Mouse (Mus musculus) hindbrain, embryonic 10.5 days (tissue): ENCODE measurements at regions not wholly inside any gene's neighbourhood (a gene's known extent, or its start where the extent isn't known, plus 50 kb on each side); places are given as distances from the start of the nearest gene placed in this dataset.

Experiments
- DNase-seq: peaks from one replicate; pipeline ENCODE4 v3.0.0-alpha.2; 2017; ENCODE audit warnings: low spot score
- H3K27ac ChIP-seq: fragments of 300-500 bp; sonication (generic); 2 replicates; pipeline ENCODE4 v1.5.1; 2016; ENCODE audit warnings: mild to moderate bottlenecking, moderate library complexity
- H3K27me3 ChIP-seq: fragments of 300-500 bp; sonication (generic); 2 replicates; pipeline ENCODE4 v1.6.1; 2016; ENCODE audit warnings: mild to moderate bottlenecking; ENCODE audit not compliant: poor library complexity, insufficient read depth, severe bottlenecking
- H3K36me3 ChIP-seq: fragments of 300-500 bp; sonication (generic); 2 replicates; pipeline ENCODE4 v1.6.1; 2016; ENCODE audit warnings: mild to moderate bottlenecking, moderate library complexity
- H3K4me1 ChIP-seq: fragments of 300-500 bp; sonication (generic); replicated peaks from 2 replicates; pipeline ENCODE4 v1.6.1; 2016; ENCODE audit warnings: mild to moderate bottlenecking
- H3K4me3 ChIP-seq: fragments of 300-500 bp; sonication (generic); 2 replicates; pipeline ENCODE4 v1.5.1; 2016; ENCODE audit warnings: mild to moderate bottlenecking, moderate library complexity
- H3K9me3 ChIP-seq: fragments of 300-500 bp; sonication (generic); 2 replicates; pipeline ENCODE4 v1.6.1; 2016; ENCODE audit warnings: mild to moderate bottlenecking, moderate library complexity
- WGBS: fragments of 180-500 bp; shearing (Covaris S2); methylation state at CpG from one replicate; pipeline ENCODE4 v1.1.7; 2016; 5-methylcytosine and 5-hydroxymethylcytosine counted together

DNA sequence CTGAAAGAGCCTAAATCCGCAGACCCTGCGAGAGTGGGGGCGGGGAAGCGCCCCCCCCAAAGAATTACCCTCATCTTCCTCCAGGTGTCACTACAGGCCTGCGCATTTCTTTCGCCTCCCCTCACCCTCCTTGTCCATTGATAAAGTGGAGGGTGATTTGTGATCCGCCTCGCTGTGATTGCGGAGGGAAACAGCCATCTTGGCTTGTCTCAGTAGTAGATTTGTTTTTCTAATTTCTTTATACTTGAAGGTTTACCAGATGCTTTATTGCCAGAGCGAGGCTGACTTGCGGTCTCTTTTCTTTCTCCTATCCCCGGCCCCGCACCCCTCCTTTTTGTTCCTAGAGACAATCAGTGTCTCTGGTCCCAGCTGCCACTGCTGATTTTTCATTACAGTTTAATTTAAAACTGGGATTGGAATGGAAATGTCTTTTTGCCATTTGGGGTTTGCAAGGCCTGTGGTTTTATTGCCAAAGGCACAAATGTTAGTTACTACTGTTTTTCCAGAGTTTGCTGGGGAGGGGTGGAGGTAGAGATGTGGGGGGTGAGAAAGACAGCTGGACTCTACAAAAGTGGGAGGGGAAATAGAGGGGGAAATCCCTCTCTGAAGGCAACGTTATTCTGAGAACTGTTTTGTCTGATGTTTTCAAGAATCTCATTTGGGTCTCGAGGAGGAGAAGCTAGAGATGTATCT lies 161.7 kb downstream of the Icos start:
- WGBS: 9% methylated on average over 15 of the region's 15 CpGs

DNA sequence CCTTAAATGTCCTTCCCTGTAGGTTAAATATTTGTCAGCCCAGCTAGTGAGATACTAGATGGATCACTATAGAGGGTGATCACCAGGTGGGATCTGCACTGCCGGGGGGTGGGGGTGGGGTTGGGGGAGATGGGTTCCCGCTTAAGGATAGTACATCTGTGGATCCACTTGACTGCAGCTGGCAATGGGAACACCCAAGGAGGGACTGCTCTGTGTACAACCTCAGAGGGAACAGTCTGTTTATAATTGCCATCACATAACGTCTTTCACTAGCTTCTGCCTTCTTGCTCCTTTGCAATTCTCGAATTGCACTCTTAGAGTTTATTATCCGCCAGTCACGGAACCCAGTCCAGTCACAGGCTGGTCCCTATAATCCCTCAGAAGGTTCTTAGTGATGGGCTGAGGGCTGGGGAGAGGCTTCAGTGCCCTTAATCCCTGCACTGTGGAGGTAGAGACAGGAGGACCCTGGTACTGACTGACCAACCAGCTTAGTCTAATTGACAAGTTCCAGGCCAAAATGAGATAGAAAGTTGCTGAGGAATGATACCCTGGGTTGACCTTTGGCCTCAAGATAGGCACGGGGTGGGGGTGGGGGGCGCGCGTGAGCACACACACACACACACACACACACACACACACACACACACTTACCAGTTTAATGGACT lies 162.4 kb downstream of the Icos start:
- Histone ChIP-seq H3K4me1 (peaks cover 69% of the 10 kb centered on the region), H3K4me3 (no peak overlapping the region), H3K27me3 (no peaks in the 10 kb centered on the region), H3K9me3 (no peaks in the 10 kb centered on the region), H3K36me3 (no peaks in the 10 kb centered on the region), H3K27ac (peak overlapping the region; percentile 84)
- WGBS: 37% methylated on average over 10 of the region's 10 CpGs
- DNase-seq: peak; percentile 20

More for the DNA sequence above, 161.7 kb downstream of the Icos start:
- Histone ChIP-seq H3K4me3 (peak overlapping the region; percentile 41), H3K27me3 (no peaks in the 10 kb centered on the region), H3K27ac (peak overlapping the region; percentile 84), H3K4me1 (peaks cover 64% of the 10 kb centered on the region), H3K36me3 (no peaks in the 10 kb centered on the region), H3K9me3 (no peaks in the 10 kb centered on the region)
- DNase-seq: peak; percentile 74

DNA sequence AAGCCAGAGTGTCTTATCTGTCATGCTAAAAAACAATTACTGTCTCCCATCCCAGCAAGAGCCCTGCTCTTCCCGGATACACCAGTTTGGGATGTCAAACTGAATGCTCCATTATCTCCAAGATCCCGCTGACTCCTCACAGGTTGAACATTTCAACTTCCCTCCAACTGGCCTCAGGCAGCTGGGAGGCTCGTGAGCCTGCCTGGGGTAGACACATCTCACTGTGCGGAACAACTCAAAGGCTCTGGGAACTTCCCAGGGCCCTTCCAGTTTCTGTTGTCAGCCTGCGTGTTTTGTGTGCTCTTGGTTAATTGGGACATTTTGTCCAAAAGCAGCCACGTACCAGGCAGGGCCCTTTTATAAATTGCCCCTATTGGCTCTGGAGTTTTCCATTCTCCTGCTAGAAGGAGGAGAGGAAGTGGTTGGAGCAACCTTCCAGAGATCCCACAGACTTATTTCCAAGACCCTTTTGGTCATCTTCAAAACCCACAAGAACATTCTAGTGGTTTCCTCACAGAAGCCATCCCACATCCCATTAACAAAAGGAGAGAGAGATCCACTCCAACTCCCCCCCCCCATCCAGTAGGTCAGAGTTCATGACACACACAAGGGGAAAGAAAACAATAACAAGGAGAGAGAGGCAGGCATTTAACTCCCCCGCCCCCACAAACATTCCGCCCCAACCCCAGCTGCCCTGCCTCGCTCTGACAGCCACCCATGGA lies 163.3 kb downstream of the Icos start:
- 11% methylated on average over 9 of the region's 9 CpGs for WGBS
- H3K9me3 ChIP-seq: no peaks in the 10 kb centered on the region
- H3K27ac ChIP-seq: peak overlapping the region; percentile 84
- no peaks in the 10 kb centered on the region for H3K27me3 ChIP-seq
- H3K4me1 ChIP-seq: peaks cover 70% of the 10 kb centered on the region
- peak; percentile 50 for DNase-seq
- no peak overlapping the region for H3K4me3 ChIP-seq
- H3K36me3 ChIP-seq: no peaks in the 10 kb centered on the region

DNA sequence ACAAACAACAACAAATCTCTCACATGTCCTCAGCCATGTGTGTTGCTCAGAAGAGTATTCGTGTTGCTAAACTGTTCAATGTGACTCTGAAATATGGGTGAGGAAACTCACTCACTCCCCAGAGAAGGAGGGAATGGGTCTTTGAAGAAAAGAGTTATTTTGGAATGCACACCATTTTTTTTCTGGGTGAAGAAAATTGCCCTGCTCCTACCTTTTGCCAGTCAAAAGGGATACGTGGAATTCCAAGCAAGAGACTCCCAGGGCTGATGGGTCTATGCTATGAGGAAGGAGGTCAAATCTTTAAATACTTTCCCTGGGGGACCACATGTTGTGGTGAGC lies 163.8 kb downstream of the Icos start:
- no peaks in the 10 kb centered on the region for H3K27me3 ChIP-seq
- no peak overlapping the region for H3K4me3 ChIP-seq
- peaks cover 73% of the 10 kb centered on the region for H3K4me1 ChIP-seq
- DNase-seq: no peak
- 19% methylated on average over 2 of the region's 2 CpGs for WGBS
- no peaks in the 10 kb centered on the region for H3K9me3 ChIP-seq
- H3K27ac ChIP-seq: peak overlapping the region; percentile 84
- H3K36me3 ChIP-seq: no peaks in the 10 kb centered on the region

DNA sequence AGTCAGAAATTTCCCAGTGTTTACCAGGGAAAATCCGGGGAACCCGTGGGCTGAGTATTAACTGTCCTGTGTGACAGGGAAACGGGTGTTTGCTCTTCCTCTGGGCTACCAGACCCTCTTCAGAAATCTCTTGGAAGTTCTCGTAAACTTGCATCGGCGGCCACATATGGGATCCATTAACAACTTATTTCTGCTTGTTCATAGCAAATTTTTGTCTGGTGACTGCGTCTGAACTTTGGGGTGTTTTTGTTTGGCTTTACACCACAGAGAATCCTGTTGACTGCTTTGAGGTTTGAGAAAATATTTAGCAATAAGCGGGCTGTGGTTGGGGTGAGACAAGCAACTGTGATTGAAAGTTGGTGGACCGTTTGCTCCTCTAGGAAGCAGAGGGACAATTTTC lies 164.2 kb downstream of the Icos start:
- WGBS: 33% methylated on average over 9 of the region's 9 CpGs
- H3K4me1 ChIP-seq: peaks cover 76% of the 10 kb centered on the region

DNA sequence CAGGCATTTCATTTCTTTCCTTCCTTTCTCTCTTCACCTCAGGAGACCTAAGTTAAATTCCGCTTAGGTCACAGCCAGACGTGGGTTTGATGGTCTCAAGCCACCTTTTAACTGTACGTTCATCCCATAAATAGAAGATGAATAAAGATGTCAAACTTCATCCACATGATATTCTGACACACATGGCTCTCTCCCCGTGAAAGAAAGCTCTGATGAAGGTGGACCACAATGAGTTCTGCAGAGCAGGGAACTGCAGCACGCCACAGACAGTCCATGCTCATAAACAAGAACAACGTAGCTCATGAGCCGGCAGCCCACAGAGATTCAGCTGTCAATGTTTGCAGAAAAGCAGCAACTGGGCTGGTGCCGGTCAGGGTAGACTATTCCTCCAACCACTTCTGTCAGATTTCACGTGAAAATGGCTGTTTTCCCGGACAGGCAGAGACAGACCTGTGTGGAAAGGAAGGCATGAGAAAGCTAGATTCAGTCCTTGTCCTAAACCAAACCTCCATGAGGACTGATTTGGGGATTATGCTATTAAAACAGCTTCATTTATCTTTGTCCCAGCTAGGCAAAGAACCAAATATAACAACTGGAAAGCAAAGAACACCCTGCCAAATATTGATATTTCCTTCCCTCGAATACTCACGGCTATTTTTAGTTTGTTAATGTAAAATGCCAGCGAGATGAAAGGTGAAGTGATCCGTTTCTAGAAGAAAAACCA lies 165.5 kb downstream of the Icos start:
- DNase-seq: peak; percentile 24
- Histone ChIP-seq H3K4me3 (no peak overlapping the region), H3K27ac (peak overlapping the region; percentile 41), H3K4me1 (peaks cover 79% of the 10 kb centered on the region), H3K9me3 (no peaks in the 10 kb centered on the region), H3K27me3 (peaks cover 2% of the 10 kb centered on the region; the same call in 1 of the 2 replicates), H3K36me3 (no peaks in the 10 kb centered on the region)
- 31% methylated on average over 14 of the region's 14 CpGs for WGBS

More for the DNA sequence above, 164.2 kb downstream of the Icos start:
- Histone ChIP-seq H3K27ac (peak overlapping the region; percentile 84), H3K36me3 (no peaks in the 10 kb centered on the region), H3K9me3 (no peaks in the 10 kb centered on the region), H3K4me3 (no peak overlapping the region), H3K27me3 (no peaks in the 10 kb centered on the region)
- DNase-seq: peak; percentile 43

DNA sequence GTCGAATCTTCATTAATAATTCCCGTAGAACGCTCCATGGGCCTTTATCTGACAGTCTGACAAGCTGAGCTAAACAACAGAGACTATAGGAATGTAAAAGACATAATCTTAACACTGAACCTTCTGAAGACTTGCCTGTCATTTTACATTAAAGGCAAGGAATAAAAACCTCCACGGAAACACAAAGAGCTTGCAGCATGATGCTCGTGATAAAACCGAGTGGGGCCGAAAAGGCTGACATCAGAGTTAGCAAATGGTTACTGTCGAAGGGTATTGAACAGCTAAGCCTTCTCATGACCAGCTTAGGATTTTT lies 166.0 kb downstream of the Icos start:
- peaks cover 79% of the 10 kb centered on the region for H3K4me1 ChIP-seq
- H3K36me3 ChIP-seq: no peaks in the 10 kb centered on the region
- no peaks in the 10 kb centered on the region for H3K9me3 ChIP-seq
- H3K4me3 ChIP-seq: no peak overlapping the region
- no peak overlapping the region for H3K27ac ChIP-seq
- DNase-seq: no peak
- 63% methylated on average over 8 of the region's 8 CpGs for WGBS
- H3K27me3 ChIP-seq: peaks cover 2% of the 10 kb centered on the region; the same call in 1 of the 2 replicates

DNA sequence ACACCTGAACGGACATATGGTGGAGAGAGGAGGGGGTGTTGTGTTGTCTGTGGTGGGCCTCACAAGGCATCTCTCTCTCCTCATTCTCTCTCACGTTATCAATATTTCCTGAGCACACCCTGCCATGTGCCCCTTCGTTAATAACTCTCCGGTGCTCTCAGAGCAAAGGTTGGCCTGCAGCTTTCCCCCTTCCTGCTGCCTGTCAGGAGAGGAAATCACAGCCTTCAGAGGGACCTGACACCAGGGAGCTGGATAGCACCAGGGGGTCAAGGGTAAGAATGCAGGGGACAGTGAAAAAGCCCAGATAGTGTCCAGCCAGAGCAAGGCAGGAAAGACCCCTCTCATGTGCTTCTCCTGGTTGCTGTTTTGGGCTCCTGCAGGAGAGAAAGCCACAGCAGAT lies 167.3 kb downstream of the Icos start:
- Histone ChIP-seq H3K4me1 (peaks cover 67% of the 10 kb centered on the region), H3K27ac (peak overlapping the region; percentile 69)

DNA sequence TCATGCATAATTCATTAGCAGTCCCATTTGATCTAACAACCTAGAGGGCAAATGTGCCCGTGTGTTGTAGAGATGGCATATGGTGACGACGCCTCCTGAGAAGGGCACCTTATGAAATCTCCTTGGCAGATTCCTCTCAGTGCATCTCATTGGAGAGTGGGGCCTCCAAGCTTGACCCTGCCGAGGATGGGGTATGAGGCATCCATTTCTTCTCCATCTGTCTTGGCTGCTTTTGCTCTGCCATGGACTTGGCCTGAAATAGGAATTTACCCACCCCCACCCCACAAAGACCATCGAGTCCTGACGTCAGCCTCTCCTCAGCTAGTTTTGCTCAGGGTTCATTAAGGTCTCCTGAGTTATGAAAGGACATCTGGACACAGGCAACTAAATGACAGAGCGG lies 167.8 kb downstream of the Icos start:
- peaks cover 62% of the 10 kb centered on the region for H3K4me1 ChIP-seq
- no peaks in the 10 kb centered on the region for H3K9me3 ChIP-seq
- peak; percentile 29 for DNase-seq
- H3K27ac ChIP-seq: peak overlapping the region; percentile 30; the same call in 1 of the 2 replicates
- no peaks in the 10 kb centered on the region for H3K36me3 ChIP-seq
- H3K27me3 ChIP-seq: peaks cover 2% of the 10 kb centered on the region; the same call in 1 of the 2 replicates
- WGBS: 41% methylated on average over 7 of the region's 7 CpGs
- H3K4me3 ChIP-seq: no peak overlapping the region

More for the DNA sequence above, 167.3 kb downstream of the Icos start:
- H3K27me3 ChIP-seq: peaks cover 2% of the 10 kb centered on the region; the same call in 1 of the 2 replicates
- no peaks in the 10 kb centered on the region for H3K36me3 ChIP-seq
- no peak overlapping the region for H3K4me3 ChIP-seq
- H3K9me3 ChIP-seq: no peaks in the 10 kb centered on the region
- DNase-seq: no peak
- 41% methylated on average over 4 of the region's 4 CpGs for WGBS

DNA sequence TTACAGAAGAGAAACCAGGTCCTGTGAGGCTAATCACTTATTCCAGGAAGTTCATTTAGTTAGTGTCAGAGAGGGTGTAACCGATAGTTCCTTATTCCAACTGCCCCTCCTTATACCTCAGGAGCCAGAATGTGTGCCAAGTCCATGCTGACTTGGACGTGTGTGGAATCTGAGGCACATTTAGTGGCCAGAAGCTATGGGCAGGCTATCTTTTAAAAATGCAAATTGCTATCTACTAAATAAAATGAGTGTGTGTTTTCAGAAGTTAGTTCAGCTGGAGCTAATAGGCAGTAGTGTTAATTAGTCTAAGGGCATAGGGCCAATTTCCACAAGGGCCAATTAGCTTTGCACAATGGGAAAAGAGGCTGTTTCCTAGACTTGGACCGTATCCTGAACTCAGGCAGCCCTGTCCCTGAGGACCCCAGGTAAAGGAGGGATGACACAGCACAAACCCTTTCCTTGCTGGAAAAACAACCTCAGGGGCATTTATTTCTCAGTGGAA lies 168.5 kb downstream of the Icos start:
- Histone ChIP-seq H3K4me1 (peaks cover 55% of the 10 kb centered on the region), H3K4me3 (no peak overlapping the region), H3K9me3 (no peaks in the 10 kb centered on the region), H3K36me3 (no peaks in the 10 kb centered on the region), H3K27ac (peak overlapping the region; percentile 30; the same call in 1 of the 2 replicates), H3K27me3 (peaks cover 2% of the 10 kb centered on the region; the same call in 1 of the 2 replicates)
- no peak for DNase-seq
- WGBS: 62% methylated on average over 3 of the region's 3 CpGs

DNA sequence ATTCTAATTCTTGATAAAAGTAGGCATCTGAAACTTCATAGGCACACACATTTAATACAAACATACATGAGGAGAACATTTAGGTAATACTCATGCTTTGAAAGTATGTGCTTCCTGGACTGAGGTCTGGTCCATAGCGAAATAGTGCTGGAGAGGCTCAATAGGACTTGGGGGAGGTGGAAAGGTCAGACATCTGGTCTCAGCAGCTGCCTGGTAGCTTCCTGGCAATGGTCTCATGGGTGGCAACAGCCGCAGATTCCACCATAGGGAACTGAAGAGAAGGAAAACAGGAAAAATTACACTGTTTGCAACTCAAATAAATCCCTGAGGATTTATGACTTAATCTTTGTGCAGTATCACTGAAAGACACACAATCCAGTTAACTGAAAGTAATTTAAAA lies 174.0 kb downstream of the Icos start:
- H3K36me3 ChIP-seq: no peaks in the 10 kb centered on the region
- no peak overlapping the region for H3K27ac ChIP-seq
- H3K9me3 ChIP-seq: no peaks in the 10 kb centered on the region
- peak; percentile 23 for DNase-seq
- H3K27me3 ChIP-seq: peaks cover 2% of the 10 kb centered on the region; the same call in 1 of the 2 replicates
- peaks cover 9% of the 10 kb centered on the region for H3K4me1 ChIP-seq
- no peak overlapping the region for H3K4me3 ChIP-seq
- WGBS: 59% methylated on average over 2 of the region's 2 CpGs

DNA sequence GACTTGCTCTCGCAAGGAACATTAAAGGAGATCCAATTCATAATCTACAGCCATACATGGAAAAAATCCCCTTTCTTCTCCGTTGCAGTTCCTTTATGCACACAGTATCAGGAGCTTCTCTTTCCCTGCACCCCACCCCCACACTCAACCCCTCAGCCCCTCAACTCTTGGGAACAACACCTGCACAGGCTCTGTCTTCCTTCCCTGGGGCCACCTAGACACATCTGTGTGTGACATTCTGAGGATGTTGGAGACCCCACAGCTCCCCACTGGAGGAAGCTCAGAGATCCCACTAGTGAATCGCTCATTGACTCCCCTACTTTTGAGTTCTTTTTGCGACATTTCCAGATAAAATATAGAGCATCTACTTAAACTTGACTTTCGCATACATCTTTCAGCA lies 174.4 kb downstream of the Icos start:
- H3K27ac ChIP-seq: no peak overlapping the region
- H3K4me3 ChIP-seq: no peak overlapping the region
- H3K36me3 ChIP-seq: no peaks in the 10 kb centered on the region
- peaks cover 2% of the 10 kb centered on the region; the same call in 1 of the 2 replicates for H3K27me3 ChIP-seq
- H3K9me3 ChIP-seq: no peaks in the 10 kb centered on the region
- no peak for DNase-seq
- peaks cover 5% of the 10 kb centered on the region for H3K4me1 ChIP-seq
- WGBS: 84% methylated on average over 5 of the region's 5 CpGs
